Mouse (Mus musculus): ENCODE measurements around the gene Tada2b. TPM values are rescaled to one million over a fixed set of nuclear protein-coding genes. Genes with fewer than 3 reads are reported as not detected.

Tada2b gene
- total and polyA plus RNA-seq, 3 experiments = 9.6 to 24.9 TPM; not detected in 1

- no peaks in the 10 kb centered on the region for H3K9me3 ChIP-seq (replicated peaks; ENCODE audit: insufficient read depth, low read length)
- DNase-seq (ENCODE audit: low read depth, low spot score) = no peak
- H3K27me3 ChIP-seq (ENCODE audit: control insufficient read depth in 1 of 2, insufficient read depth in 2 of 2, low read length in 2 of 2) = no peaks in the 10 kb centered on the region
- no peak overlapping the region for H3K27ac ChIP-seq (ENCODE audit: control insufficient read depth, low read depth, low read length)
- no peaks in the 10 kb centered on the region; a peak in 1 of 4 replicates for H3K36me3 ChIP-seq (ENCODE audit: control insufficient read depth in 1 of 2, insufficient read depth in 2 of 2, low read length in 2 of 2)
- no peaks in the 10 kb centered on the region; the same call in 1 of the 2 replicates for H3K79me2 ChIP-seq (ENCODE audit: control insufficient read depth, insufficient read depth, low read length, poor library complexity)
- H3K4me3 ChIP-seq (ENCODE audit: control insufficient read depth in 1 of 2, insufficient read depth in 1 of 2, low read depth in 2 of 2, low read length in 2 of 2) = no peak overlapping the region
- TF ChIP-seq UBTF (IDR thresholded peaks at IDR 0.05; ENCODE audit: borderline replicate concordance, insufficient read depth, low read depth, low read length) = no peak
- TF ChIP-seq CTCF (IDR thresholded peaks at IDR 0.05 in 2 of 3, conservative IDR thresholded peaks at IDR 0.05 in 1 of 3; ENCODE audit: control insufficient read depth in 1 of 3, insufficient read depth in 1 of 3, low read depth in 2 of 3, low read length in 3 of 3, poor library complexity in 1 of 3, severe bottlenecking in 1 of 3) = peak; percentile 29 to 59 (median 53); a peak in 5 of 6 replicates
- no peak for TF ChIP-seq SIN3A (IDR thresholded peaks at IDR 0.05; ENCODE audit: low read length)
- no peak for TF ChIP-seq HCFC1 (IDR thresholded peaks at IDR 0.05; ENCODE audit: low read depth, low read length)
- no peak for TF ChIP-seq RCOR1 (IDR thresholded peaks at IDR 0.05; ENCODE audit: low read depth, low read length)
- TF ChIP-seq JUND (IDR thresholded peaks at IDR 0.05; ENCODE audit: low read depth, low read length) = no peak
- no peak for TF ChIP-seq ZC3H11A (IDR thresholded peaks at IDR 0.05; ENCODE audit: low read depth, low read length)
- no peak for TF ChIP-seq MAZ (IDR thresholded peaks at IDR 0.05; ENCODE audit: low read depth, low read length)
- no peak for TF ChIP-seq POLR2A (IDR thresholded peaks at IDR 0.05; ENCODE audit: control insufficient read depth in 1 of 2, insufficient read depth in 1 of 2, low read depth in 1 of 2, low read length in 2 of 2, poor library complexity in 1 of 2)
- TF ChIP-seq POLR2AphosphoS5 (IDR thresholded peaks at IDR 0.05; ENCODE audit: borderline replicate concordance, low read depth, low read length) = no peak
- TF ChIP-seq ZKSCAN1 (IDR thresholded peaks at IDR 0.05; ENCODE audit: low read depth, low read length) = no peak
- TF ChIP-seq RAD21 (IDR thresholded peaks at IDR 0.05; ENCODE audit: low read depth, low read length) = peak; percentile 30
- TF ChIP-seq GABPA (IDR thresholded peaks at IDR 0.05; ENCODE audit: low read depth, low read length) = no peak
- TF ChIP-seq MAFK (IDR thresholded peaks at IDR 0.05; ENCODE audit: borderline replicate concordance, low read depth, low read length) = no peak
- TF ChIP-seq TBP (IDR thresholded peaks at IDR 0.05; ENCODE audit: low read depth, low read length) = no peak
- TF ChIP-seq POLR2AphosphoS2 (IDR thresholded peaks at IDR 0.05; ENCODE audit: low read length) = no peak
- peak; percentile 49 for TF ChIP-seq SMC3 (IDR thresholded peaks at IDR 0.05; ENCODE audit: low read depth, low read length)
- TF ChIP-seq E2F4 (IDR thresholded peaks at IDR 0.05; ENCODE audit: borderline replicate concordance, low read depth, low read length) = no peak
- no peak for TF ChIP-seq MXI1 (IDR thresholded peaks at IDR 0.05; ENCODE audit: low read depth, low read length)
- TF ChIP-seq BHLHE40 (IDR thresholded peaks at IDR 0.05; ENCODE audit: borderline replicate concordance, low read depth, low read length) = no peak
- no peak for TF ChIP-seq USF1 (IDR thresholded peaks at IDR 0.05; ENCODE audit: low read depth, low read length)
- TF ChIP-seq KAT2A (conservative IDR thresholded peaks at IDR 0.05; ENCODE audit: low read depth, low read length) = no peak
- H3K4me1 ChIP-seq (ENCODE audit: control insufficient read depth in 1 of 2, insufficient read depth in 2 of 2, low read length in 2 of 2) = peaks cover 0 to 6% of the 10 kb centered on the region in 2 experiments; a peak in 2 of 4 replicates
- H3K9ac ChIP-seq (ENCODE audit: control insufficient read depth, low read depth, low read length, poor library complexity, severe bottlenecking) = no peak overlapping the region
These were observed 5.1 kb upstream of the Tada2b start for GRCm38 (mm10) chr5:36489225-36489624.

DNA sequence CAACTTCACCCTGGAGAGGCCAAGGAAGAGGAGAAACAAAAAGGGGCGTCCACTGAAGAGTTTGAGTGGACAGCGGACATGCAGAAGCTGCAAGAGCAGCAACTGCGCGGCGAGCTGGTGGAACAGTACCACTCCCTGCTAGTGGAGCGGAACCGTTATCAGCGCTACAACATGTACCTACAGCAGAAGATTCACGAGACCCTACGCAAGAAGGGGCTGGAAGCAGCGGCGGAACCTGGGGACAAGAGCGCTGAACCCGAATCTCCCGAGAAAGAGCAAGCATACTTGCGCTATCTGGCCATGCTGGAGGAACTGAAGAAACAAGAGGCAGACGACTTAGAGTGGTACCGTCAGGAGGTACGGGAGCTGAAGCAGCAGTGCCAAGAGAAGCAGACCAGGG lies 1.2 kb upstream of the Tada2b start:
- peaks cover 9 to 26% of the 10 kb centered on the region in 2 experiments for H3K4me1 ChIP-seq (ENCODE audit: control insufficient read depth in 1 of 2, insufficient read depth in 2 of 2, low read length in 2 of 2)
- no peak overlapping the region for H3K27ac ChIP-seq (ENCODE audit: control insufficient read depth, low read depth, low read length)
- peak overlapping the region; percentile 50 for H3K9ac ChIP-seq (ENCODE audit: control insufficient read depth, low read depth, low read length, poor library complexity, severe bottlenecking)

More for the DNA sequence above, 1.2 kb upstream of the Tada2b start:
- Histone ChIP-seq H3K4me3 (ENCODE audit: control insufficient read depth in 1 of 2, insufficient read depth in 1 of 2, low read depth in 2 of 2, low read length in 2 of 2) (peak overlapping the region; percentile 64 to 79), H3K79me2 (ENCODE audit: control insufficient read depth, insufficient read depth, low read length, poor library complexity) (peaks cover 35% of the 10 kb centered on the region), H3K27me3 (ENCODE audit: control insufficient read depth in 1 of 2, insufficient read depth in 2 of 2, low read length in 2 of 2) (no peaks in the 10 kb centered on the region), H3K9me3 (replicated peaks; ENCODE audit: insufficient read depth, low read length) (no peaks in the 10 kb centered on the region), H3K36me3 (ENCODE audit: control insufficient read depth in 1 of 2, insufficient read depth in 2 of 2, low read length in 2 of 2) (peaks cover 0 to 19% of the 10 kb centered on the region in 2 experiments; a peak in 3 of 4 replicates)
- no peak for TF ChIP-seq UBTF (IDR thresholded peaks at IDR 0.05; ENCODE audit: borderline replicate concordance, insufficient read depth, low read depth, low read length)
- TF ChIP-seq TBP (IDR thresholded peaks at IDR 0.05; ENCODE audit: low read depth, low read length) = 0 out of 2 replicates have a peak, but pooled peaks have one; percentile 9
- no peak for TF ChIP-seq ZC3H11A (IDR thresholded peaks at IDR 0.05; ENCODE audit: low read depth, low read length)
- TF ChIP-seq ZNF384 (IDR thresholded peaks at IDR 0.05; ENCODE audit: low read depth, low read length) = no peak
- no peak for TF ChIP-seq E2F4 (IDR thresholded peaks at IDR 0.05; ENCODE audit: borderline replicate concordance, low read depth, low read length)
- no peak for TF ChIP-seq CHD1 (IDR thresholded peaks at IDR 0.05; ENCODE audit: low read depth, low read length)
- peak; percentile 57 for DNase-seq (ENCODE audit: low read depth, low spot score)

All from MEL (cell line).